Mouse (Mus musculus) testis, adult 2 months (tissue): Measurements from ENCODE around the gene Mbd4. TPM values are rescaled to one million over a fixed set of nuclear protein-coding genes. Genes with fewer than 3 reads are reported as not detected.

Experiments
- H3K27ac ChIP-seq: fragments of 200-500 bp; 2 replicates; pipeline ENCODE4 v1.5.1; 2012; ENCODE audit warnings: low read depth, low read length; ENCODE audit not compliant: control insufficient read depth, insufficient read depth
- H3K27me3 ChIP-seq: fragments of 200-500 bp; 2 replicates; pipeline ENCODE4 v1.6.1; 2012; ENCODE audit warnings: mild to moderate bottlenecking, low read length, moderate library complexity; ENCODE audit not compliant: control insufficient read depth, insufficient read depth
- H3K36me3 ChIP-seq: fragments of 200-500 bp; 2 replicates; pipeline ENCODE4 v1.6.1; 2012; ENCODE audit warnings: mild to moderate bottlenecking, low read length; ENCODE audit not compliant: control insufficient read depth, insufficient read depth
- H3K4me1 ChIP-seq: fragments of 200-500 bp; 2 replicates; pipeline ENCODE4 v1.6.1; 2012; ENCODE audit warnings: low read length; ENCODE audit not compliant: control insufficient read depth, insufficient read depth
- H3K4me3 ChIP-seq: fragments of 200-500 bp; 2 replicates; pipeline ENCODE4 v1.5.1; 2012; ENCODE audit warnings: low read depth, mild to moderate bottlenecking, low read length, moderate library complexity, mixed read lengths; ENCODE audit not compliant: control insufficient read depth
- CTCF ChIP-seq: fragments of 200-500 bp; IDR thresholded peaks from 2 replicates; pipeline ENCODE4 v1.5.1; 2012; ENCODE audit warnings: low read depth, mild to moderate bottlenecking, inconsistent platforms, low read length, moderate library complexity; ENCODE audit not compliant: control insufficient read depth, insufficient read depth, insufficient replicate concordance
- POLR2A ChIP-seq: fragments of 200-500 bp; IDR thresholded peaks from 2 replicates; pipeline ENCODE4 v1.6.1; 2012; ENCODE audit warnings: low read depth, mild to moderate bottlenecking, inconsistent platforms, low read length, moderate library complexity; ENCODE audit not compliant: control insufficient read depth
- polyA plus RNA-seq: library from polyadenylated mRNA; depleted of rRNA; stranded (reverse); fragments of >200 nt; gene quantifications from 2 replicates; pipeline ENCODE4 v1.2.3, GENCODE M21; 2012; rRNA removed

Gene Mbd4
- 6.3 and 7.6 TPM in 2 replicates for polyA plus RNA-seq

DNA sequence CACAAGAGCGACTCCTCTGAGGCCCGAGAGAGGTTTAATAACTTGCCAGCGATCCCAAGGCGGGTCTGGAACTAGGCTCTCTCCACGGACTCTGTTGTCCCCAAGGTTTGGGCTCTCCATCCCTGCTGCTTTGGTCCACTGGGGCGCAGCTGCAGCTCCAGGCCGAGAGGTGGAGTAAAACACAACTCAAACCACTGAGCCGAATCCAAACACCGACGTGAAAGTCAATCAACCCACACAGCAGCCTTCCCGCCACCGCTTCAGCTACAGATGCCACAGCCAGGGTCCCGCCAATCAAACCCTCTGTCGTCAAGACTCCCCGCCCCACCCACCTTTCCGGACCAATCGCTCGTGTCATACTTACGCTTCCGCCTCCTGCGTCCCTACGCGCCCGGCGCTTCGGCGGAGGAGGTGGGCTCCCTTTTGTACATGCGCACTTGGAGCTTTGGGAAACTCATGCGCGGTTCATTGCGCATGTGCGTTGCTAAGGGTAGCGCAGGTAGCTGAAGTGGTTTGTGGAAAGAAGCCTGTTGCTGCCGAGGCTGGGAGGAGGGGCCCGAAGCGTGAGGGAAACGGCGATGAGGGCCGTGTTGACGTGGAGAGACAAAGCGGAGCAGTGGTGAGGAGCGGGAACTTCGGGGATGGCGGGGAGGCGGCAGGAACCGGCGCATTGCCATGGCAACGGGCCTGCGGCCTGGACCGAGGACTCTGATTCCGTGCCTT is at the start of gene Mbd4, which contains the start of gene Ift122:
TSS of gene Mbd4 (minus strand) at position 281 of the 723 bp plus-strand sequence.
TSS of gene Ift122 (plus strand) at position 380 of the 723 bp plus-strand sequence.
- TF ChIP-seq POLR2A (peak; percentile 78), CTCF (peak; percentile 25; the same call in 1 of the 2 replicates)
- Histone ChIP-seq H3K27me3 (no peaks in the 10 kb centered on the region), H3K36me3 (no peaks in the 10 kb centered on the region; the same call in 1 of the 2 replicates), H3K4me3 (peak within 1 kb of the TSS; percentile 100), H3K4me1 (peaks cover 2% of the 10 kb centered on the region), H3K27ac (peak within 1 kb of the TSS; percentile 100)

DNA sequence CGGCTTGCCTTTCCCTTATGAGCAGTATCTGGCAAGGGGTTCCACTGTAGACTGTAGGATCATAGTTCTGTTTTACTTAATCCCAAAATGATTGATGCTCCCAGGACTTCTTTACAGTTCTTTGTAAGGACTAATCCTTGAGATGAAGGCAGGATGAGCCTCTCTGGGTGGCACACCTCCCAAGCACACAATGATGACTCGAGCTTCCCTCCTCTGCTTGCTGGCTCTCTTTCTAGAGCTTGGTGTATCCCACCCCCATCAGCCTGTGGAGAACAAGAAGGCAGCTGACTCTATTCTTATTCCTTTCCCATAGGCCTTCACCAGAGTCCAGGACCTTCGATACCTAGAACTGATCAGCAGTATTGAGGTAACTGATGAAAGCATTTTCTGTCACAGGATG is 49.4 kb upstream of the Mbd4 start:
- no peak overlapping the region for H3K27ac ChIP-seq
- H3K4me3 ChIP-seq, result no peak overlapping the region
- no peaks in the 10 kb centered on the region for H3K27me3 ChIP-seq
- no peaks in the 10 kb centered on the region for H3K4me1 ChIP-seq
- H3K36me3 ChIP-seq, result no peaks in the 10 kb centered on the region; the same call in none of the 2 replicates
- no peak for TF ChIP-seq POLR2A
- TF ChIP-seq CTCF, result no peak

DNA sequence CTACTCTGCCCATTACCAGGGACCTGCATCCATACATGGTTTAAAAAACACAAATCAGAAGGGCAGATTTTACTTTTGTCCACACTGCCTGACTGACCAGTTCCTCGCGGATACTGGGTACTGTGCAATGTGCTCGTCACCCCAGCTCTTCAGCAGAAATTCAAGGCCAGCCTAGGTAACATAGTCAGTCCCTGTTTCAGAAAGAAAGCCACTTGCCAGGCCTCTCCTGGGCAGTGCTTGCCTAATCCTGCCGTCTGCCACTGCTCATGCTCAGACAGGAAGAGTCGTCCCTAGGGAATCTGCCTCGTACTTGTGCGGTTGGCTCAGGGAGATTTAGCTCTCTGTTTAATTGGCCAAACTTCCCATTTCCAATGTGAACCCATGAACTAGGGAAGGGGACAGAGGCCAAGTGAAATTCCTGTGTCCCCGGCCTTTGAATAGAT is 48.3 kb upstream of the Mbd4 start:
- H3K36me3 ChIP-seq, result peaks cover 1% of the 10 kb centered on the region

DNA sequence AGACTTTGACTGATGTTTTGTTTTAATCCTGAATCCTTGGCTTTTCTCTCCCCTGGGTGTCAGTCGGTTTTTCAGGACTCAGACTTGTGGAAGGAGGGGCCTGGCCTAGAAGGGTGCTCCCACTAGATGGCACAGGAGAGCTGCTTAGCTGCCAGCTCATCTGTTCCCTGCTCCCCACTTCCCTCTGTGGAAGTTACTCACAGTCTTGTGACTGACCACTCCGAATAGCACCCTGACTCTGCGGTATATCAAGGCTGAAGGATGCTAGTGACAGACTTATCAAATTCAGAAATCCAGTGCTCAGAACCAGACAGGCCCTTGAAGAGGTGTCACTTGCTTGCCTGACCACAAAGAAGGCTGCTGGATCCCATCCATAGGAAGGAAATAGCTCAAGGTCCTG is 47.9 kb upstream of the Mbd4 start:
- Histone ChIP-seq H3K27me3 (no peaks in the 10 kb centered on the region), H3K27ac (0 out of 2 replicates have a peak overlapping the region, but pooled peaks have one; percentile 2), H3K4me1 (no peaks in the 10 kb centered on the region), H3K4me3 (no peak overlapping the region), H3K36me3 (peaks cover 1% of the 10 kb centered on the region)
- peak; percentile 73; the same call in 1 of the 2 replicates for TF ChIP-seq CTCF
- TF ChIP-seq POLR2A, result no peak

More for the DNA sequence above, 48.3 kb upstream of the Mbd4 start:
- 0 out of 2 replicates have a peak overlapping the region, but pooled peaks have one; percentile 2 for H3K27ac ChIP-seq
- no peaks in the 10 kb centered on the region for H3K4me1 ChIP-seq
- TF ChIP-seq CTCF, result no peak
- TF ChIP-seq POLR2A, result no peak
- no peak overlapping the region for H3K4me3 ChIP-seq
- H3K27me3 ChIP-seq, result no peaks in the 10 kb centered on the region

DNA sequence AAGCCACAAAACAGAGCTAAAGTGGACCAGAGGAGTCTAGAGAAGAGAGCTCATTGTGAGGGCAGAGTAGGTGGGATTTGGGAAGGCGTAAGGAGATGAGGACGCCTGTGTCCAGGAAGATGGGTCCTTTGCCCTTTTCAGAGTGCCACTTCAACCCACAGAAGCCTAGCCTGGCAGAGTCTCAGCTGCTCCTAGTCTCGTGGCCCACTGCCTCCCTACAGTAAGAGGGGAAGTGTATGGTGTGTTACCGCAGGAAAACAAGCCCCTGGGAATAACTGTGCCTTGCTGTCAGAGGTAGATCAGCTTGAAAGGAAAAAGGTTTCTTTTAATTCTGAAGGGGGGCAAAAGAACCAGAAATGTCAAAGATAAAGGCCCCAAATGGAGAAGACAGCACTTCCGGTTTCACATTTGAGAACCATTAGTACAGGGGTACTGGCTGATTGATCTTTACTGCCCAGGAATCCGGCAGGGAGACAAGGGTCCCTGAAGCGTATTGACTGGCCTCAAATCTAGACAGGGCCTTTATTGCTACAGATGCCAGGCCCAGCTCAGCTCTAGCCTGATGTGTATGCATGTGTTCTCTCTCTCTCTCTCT is 44.9 kb upstream of the Mbd4 start:
- H3K36me3 ChIP-seq, result peaks cover 3% of the 10 kb centered on the region
- H3K27me3 ChIP-seq, result no peaks in the 10 kb centered on the region
- H3K27ac ChIP-seq, result no peak overlapping the region
- no peak overlapping the region for H3K4me3 ChIP-seq
- no peaks in the 10 kb centered on the region for H3K4me1 ChIP-seq
- TF ChIP-seq POLR2A (no peak), CTCF (no peak)

DNA sequence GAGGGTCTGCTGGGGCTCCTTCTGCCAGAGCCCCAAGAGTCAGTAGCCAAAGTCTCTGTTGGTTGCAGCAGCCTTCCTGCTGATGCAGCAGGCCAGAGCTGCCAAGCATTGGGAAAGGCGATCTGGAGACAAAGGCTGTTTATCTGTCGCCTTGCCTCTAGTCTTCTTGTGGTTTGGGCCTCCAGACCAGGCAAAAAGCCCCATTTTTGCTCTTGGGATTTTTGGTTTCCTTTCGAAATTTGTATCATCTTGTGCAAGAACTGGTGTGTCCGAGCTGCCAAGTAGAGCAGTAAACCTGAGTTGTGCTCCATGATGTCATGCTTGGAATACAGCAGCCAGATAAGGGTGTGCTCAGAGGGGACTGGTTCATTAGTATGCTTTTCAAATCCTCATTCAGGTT is 43.9 kb upstream of the Mbd4 start:
- Histone ChIP-seq H3K36me3 (peaks cover 3% of the 10 kb centered on the region), H3K27ac (no peak overlapping the region), H3K27me3 (no peaks in the 10 kb centered on the region), H3K4me1 (no peaks in the 10 kb centered on the region), H3K4me3 (no peak overlapping the region)
- no peak for TF ChIP-seq POLR2A
- TF ChIP-seq CTCF, result no peak

DNA sequence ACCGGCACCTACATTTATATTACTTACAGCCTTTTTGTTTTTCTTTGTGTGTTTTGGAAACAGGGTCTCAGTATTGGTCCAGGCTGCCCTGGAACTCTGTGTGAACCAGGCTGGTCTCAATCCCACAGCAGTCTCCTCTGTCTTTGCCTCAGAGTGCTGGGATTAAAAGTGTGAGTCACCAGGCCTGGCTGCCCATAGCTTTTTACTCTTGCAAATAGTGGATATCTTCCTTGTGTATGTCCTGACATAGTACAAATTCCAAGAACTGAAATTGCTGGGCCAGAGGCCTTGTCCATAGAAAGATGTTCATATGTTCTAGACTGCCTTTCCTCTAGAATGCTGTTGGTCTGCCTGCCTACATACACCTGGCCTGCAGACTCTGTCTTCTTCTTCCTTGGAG is 43.2 kb upstream of the Mbd4 start:
- H3K36me3 ChIP-seq, result peaks cover 3% of the 10 kb centered on the region
- no peaks in the 10 kb centered on the region for H3K4me1 ChIP-seq
- no peak overlapping the region for H3K27ac ChIP-seq
- TF ChIP-seq CTCF, result no peak
- TF ChIP-seq POLR2A, result no peak
- no peak overlapping the region for H3K4me3 ChIP-seq
- H3K27me3 ChIP-seq, result no peaks in the 10 kb centered on the region
